Mouse (Mus musculus): ENCODE measurements around the gene Mmp28.

GRCm38 (mm10) chr11:83495571-83495970, 32.7 kb upstream of the Mmp28 start:
- TF ChIP-seq CTCF (IDR thresholded peaks at IDR 0.05; ENCODE audit: borderline replicate concordance, insufficient read depth, low read depth, low read length) (no peak), POLR2A (IDR thresholded peaks at IDR 0.05; ENCODE audit: borderline replicate concordance, insufficient read depth, low read length) (no peak)
